Mouse (Mus musculus) G1E (cell line): ENCODE measurements around the gene Col6a4.

Experiments
- CTCF ChIP-seq: IDR thresholded peaks from 2 replicates; pipeline ENCODE4 v1.5.1; 2012; ENCODE audit warnings: low read depth, low read length, inconsistent platforms, mixed read lengths
- GATA1 ChIP-seq: IDR thresholded peaks from 2 replicates; pipeline ENCODE4 v1.6.1; 2012; ENCODE audit warnings: borderline replicate concordance, low read length, inconsistent platforms, mixed read lengths
- GATA2 ChIP-seq: IDR thresholded peaks from 2 replicates; pipeline ENCODE4 v1.6.1; 2012; ENCODE audit warnings: low read depth, low read length, inconsistent platforms, borderline replicate concordance
- POLR2AphosphoS5 ChIP-seq: IDR thresholded peaks from 2 replicates; pipeline ENCODE4 v1.6.1; 2012; ENCODE audit warnings: low read depth, low read length, inconsistent platforms; ENCODE audit not compliant: insufficient replicate concordance
- TAL1 ChIP-seq: conservative IDR thresholded peaks from 2 replicates; pipeline ENCODE4 v1.6.1; 2012; ENCODE audit warnings: low read depth, low read length, inconsistent platforms, mixed read lengths

- TF ChIP-seq CTCF = no peak
- TF ChIP-seq POLR2AphosphoS5 = no peak
- TF ChIP-seq GATA1 = no peak
- TF ChIP-seq TAL1 = no peak
- no peak for TF ChIP-seq GATA2
Measured at GRCm38 (mm10) chr9:105984931-105985519, 111.6 kb downstream of the Col6a4 start.
